Mouse (Mus musculus): ENCODE data around the gene Zkscan16.

Gene Zkscan16

DNA sequence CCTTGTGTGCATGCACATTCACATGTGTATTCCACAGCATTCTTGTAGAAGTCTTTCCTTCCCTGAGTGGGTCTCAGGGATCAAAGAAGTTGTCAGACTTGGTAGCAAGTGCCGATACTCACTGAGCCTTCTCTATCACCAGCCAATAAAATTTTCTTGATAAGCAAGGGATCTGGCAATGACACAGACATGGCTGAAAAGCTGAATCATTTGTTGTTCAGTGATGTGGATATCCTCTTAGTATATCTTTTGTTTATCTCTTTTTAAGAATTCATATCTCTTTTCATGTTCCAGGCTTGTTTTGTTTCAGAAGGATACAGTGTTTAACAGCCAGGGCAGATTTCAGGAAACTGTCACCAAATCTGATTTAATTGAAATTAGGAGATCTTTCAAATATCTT, 55.3 kb downstream of the Zkscan16 start:
- DNase-seq (ENCODE audit: low read depth, low spot score), result no peak

DNA sequence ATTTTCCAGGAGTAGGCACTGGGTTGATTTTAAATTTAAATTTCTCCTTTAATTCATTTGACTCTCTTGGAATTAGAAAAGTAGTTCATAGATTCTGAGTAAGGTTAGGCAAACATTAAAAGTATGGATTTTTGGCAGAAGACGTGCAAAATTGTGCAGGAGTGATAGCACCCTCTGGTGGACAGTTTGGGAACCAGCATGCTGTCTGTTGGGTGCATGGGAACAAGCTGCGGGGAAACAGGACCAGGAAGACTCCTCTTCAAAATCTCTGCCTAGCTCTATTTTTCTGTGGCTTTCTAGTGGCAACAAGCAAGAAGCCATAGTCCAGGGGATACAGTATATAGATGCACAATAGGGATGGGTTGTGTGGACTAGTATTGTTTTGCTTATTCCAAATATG, 56.3 kb downstream of the Zkscan16 start:
- peak; percentile 70 for DNase-seq (ENCODE audit: low read depth, low spot score)

DNA sequence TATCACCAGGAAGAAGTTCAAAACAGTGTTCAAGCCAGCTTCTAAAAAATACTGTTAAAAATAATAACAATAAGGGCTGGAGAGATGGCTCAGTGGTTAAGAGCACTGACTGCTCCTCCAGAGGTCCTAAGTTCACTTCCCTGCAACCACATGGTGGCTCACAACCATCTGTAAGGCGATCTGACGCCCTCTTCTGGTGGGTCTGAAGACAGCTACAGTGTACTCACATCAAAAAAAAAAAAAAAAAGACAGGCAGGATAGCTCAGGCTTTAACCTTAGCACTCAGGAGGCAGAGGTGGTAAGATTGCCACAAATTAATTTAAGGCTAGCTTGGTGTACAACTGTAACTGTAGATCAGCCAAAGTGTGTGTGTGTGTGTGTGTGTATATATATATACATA, 57.2 kb downstream of the Zkscan16 start:
- DNase-seq (ENCODE audit: low read depth, low spot score), result peak; percentile 89

DNA sequence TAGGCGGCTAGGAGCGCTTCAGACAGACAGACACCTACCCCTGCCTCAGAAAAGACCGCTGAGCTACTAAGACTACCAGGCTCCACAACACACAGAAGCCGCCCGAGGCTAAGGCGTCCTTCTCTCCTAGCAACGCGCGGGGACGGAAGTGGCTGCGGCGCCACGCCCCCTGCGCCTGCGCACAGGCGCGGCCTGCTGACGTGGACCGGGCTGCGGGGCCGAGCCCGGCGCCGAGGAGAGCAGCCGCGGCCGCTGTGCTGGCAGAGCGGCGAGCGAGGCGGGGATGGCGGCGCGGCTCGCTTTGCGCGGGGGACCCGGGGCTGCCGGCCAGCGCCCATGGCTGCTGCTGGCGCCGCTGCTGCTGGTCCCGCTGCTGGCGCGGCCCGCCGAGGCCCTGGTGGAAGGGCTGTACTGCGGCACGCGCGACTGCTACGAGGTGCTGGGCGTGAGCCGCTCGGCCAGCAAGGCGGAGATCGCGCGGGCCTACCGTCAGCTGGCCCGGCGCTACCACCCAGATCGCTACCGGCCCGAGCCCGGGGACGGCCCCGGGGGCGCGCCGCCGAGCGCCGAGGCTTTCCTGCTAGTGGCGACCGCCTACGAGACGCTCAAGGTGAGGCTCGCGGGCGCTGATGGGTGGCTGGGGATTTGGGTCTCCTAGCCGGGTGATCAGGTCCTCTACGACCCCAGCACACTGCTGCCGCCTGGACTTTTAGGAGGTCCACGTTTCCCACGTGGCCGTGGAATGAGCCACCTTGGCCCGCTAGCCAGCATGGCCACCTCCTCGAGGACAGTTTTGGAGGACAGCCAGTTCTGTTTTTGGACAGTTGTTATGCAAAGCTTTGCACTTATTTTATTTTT, 59.7 kb downstream of the Zkscan16 start, which contains the start of gene Gm20503:
Gene Gm20503 (plus strand): TSS at position 263 of the 858 bp plus-strand sequence.
- DNase-seq (ENCODE audit: low read depth, low spot score), result peak; percentile 88

DNA sequence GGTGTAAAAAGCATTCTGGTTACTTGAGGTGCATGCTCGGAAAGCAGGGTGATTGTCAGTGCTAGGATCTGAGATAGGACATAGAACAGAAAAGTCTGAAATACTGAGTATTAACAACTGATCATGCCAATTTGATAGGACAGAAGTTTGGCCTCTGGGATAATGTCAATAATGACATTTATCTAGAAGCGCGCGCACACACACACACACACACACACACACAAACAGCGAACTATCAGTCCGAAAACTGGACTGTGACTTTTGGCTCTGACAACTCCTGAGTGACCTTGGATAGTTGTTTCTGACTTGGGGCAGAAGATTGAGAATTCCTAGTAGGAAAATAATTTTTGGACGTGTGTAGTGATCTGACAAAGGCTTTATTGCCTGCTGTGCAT, 60.4 kb downstream of the Zkscan16 start:
- no peak for DNase-seq (ENCODE audit: low read depth, low spot score)

DNA sequence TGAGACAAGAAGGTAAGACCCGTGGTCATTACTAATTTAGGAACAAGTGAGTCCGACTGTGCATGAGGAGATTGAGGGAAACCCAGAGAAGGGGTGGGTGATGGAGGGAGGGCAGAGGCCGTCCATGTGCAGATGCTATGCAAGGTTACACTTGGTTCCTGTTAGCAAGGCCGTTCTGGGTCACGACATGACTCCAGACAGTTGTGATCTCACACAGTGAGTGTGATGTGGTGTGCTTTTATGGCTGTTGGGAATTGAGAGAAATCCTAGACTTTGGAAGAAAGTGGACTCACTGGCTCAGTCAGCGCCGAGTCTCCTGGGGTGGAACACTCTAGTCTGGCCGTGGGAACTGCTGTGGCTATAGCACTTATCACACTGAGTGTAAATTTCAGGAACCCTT, 62.8 kb downstream of the Zkscan16 start:
- DNase-seq (ENCODE audit: low read depth, low spot score), result no peak

DNA sequence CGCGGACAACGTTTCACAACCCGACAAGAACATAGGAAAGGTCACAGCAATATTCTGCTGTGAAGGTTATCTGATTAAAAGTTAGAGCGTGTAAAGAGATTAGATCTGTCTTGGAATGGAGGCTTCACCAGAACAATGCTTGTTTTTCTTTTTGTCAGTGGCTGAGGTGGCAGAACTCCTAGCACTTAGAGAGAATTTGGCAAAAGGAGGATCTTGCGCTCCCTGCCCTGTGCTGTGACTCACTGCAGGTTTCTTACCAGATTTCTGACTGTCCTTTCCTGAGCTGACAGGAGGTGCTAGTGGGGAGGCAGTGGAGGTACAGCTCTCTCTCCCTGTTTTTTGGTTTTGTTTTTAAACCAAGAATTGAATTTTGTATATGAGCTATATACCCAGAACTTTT, 63.6 kb downstream of the Zkscan16 start:
- DNase-seq (ENCODE audit: low read depth, low spot score), result no peak
